Mouse (Mus musculus): ENCODE measurements at regions not wholly inside any gene's neighbourhood (a gene's known extent, or its start where the extent isn't known, plus 50 kb on each side); places are given as distances from the start of the nearest gene placed in this dataset.

DNA sequence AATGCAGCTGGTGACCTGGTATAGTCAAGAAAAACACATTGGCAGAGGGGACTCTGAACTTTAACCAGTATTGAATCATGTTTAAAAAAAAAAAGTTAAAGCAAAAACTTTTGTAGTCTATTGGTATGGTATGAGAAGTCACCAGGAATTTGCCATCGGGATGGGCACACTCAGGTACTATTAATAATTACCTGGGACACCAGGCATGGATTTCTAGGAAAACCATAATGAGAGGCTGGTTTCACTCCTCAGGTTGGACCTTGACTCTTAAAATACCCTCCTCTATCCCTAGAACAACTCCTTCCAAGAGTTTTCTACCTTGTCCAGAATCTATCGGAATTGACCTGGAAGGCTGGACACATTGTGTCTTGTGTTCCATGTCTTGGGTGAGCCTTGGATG, 155.5 kb upstream of the Foxq1 start:
- TF ChIP-seq POLR2A (IDR thresholded peaks at IDR 0.05; ENCODE audit: insufficient read depth, low read depth, low read length) (no peak), CTCF (IDR thresholded peaks at IDR 0.05) (no peak)

Data from heart, adult 2 months (tissue).